Mouse (Mus musculus): ENCODE data around the gene Trmt5.

Gene Trmt5

GRCm38 (mm10) chr12:73286287-73287092 lies at the start of gene Trmt5, which contains the start of gene Slc38a6:
Gene Trmt5 (minus strand): TSS chr12:73286710.
Gene Slc38a6 (plus strand): TSS chr12:73286779.
- in situ Hi-C loops (cut with MboI, MseI): loop anchor here (5.0 kb wide), 1 partner anchor 79 kb away; no protein-coding TSS in a partner anchor

- in situ Hi-C loops (cut with MboI, MseI): no loop called here
Measured at GRCm38 (mm10) chr12:73334051-73334551, 47.6 kb upstream of the Trmt5 start.

- in situ Hi-C loops (cut with MboI, MseI): no loop called here
Measured at GRCm38 (mm10) chr12:73332701-73333100, 46.2 kb upstream of the Trmt5 start.

- in situ Hi-C loops (cut with MboI, MseI): no loop called here
Measured at GRCm38 (mm10) chr12:73330236-73330635, 43.7 kb upstream of the Trmt5 start.

- in situ Hi-C loops (cut with MboI, MseI): no loop called here
Measured at GRCm38 (mm10) chr12:73328448-73329167, 42.1 kb upstream of the Trmt5 start.

- in situ Hi-C loops (cut with MboI, MseI): no loop called here
Measured at GRCm38 (mm10) chr12:73327381-73327780, 40.9 kb upstream of the Trmt5 start.

- in situ Hi-C loops (cut with MboI, MseI): no loop called here
Measured at GRCm38 (mm10) chr12:73325617-73326016, 39.1 kb upstream of the Trmt5 start.

- in situ Hi-C loops (cut with MboI, MseI): no loop called here
Measured at GRCm38 (mm10) chr12:73325181-73325580, 38.7 kb upstream of the Trmt5 start.

GRCm38 (mm10) chr12:73324742-73325141 lies 38.2 kb upstream of the Trmt5 start:
- in situ Hi-C loops (cut with MboI, MseI): no loop called here

GRCm38 (mm10) chr12:73324180-73324586 lies 37.7 kb upstream of the Trmt5 start:
- in situ Hi-C loops (cut with MboI, MseI): no loop called here

- in situ Hi-C loops (cut with MboI, MseI): no loop called here
Measured at GRCm38 (mm10) chr12:73317706-73318686, 31.5 kb upstream of the Trmt5 start.

- in situ Hi-C loops (cut with MboI, MseI): no loop called here
Measured at GRCm38 (mm10) chr12:73308711-73309110, 22.2 kb upstream of the Trmt5 start.

- in situ Hi-C loops (cut with MboI, MseI): no loop called here
Measured at GRCm38 (mm10) chr12:73307750-73308149, 21.2 kb upstream of the Trmt5 start.

- in situ Hi-C loops (cut with MboI, MseI): no loop called here
Measured at GRCm38 (mm10) chr12:73304636-73305035, 18.1 kb upstream of the Trmt5 start.

- in situ Hi-C loops (cut with MboI, MseI): no loop called here
Measured at GRCm38 (mm10) chr12:73300531-73300930, 14.0 kb upstream of the Trmt5 start.

GRCm38 (mm10) chr12:73298621-73299020 lies 12.1 kb upstream of the Trmt5 start:
- in situ Hi-C loops (cut with MboI, MseI): loop anchor here (10.0 kb wide), 1 partner anchor 1296 kb away; no protein-coding TSS in a partner anchor

- in situ Hi-C loops (cut with MboI, MseI): loop anchor here (10.0 kb wide), 1 partner anchor 1299 kb away; no protein-coding TSS in a partner anchor
Measured at GRCm38 (mm10) chr12:73295505-73296140, 9.1 kb upstream of the Trmt5 start.

- in situ Hi-C loops (cut with MboI, MseI): loop anchor here (10.0 kb wide), 1 partner anchor 1300 kb away; no protein-coding TSS in a partner anchor
Measured at GRCm38 (mm10) chr12:73294884-73295283, 8.4 kb upstream of the Trmt5 start.

GRCm38 (mm10) chr12:73288626-73289025 lies 2.1 kb upstream of the Trmt5 start:
- in situ Hi-C loops (cut with MboI, MseI): loop anchor here (5.0 kb wide), 1 partner anchor 81 kb away; no protein-coding TSS in a partner anchor

- in situ Hi-C loops (cut with MboI, MseI): loop anchor here (5.0 kb wide), 1 partner anchor 80 kb away; no protein-coding TSS in a partner anchor
Measured at GRCm38 (mm10) chr12:73287609-73288008, 1.1 kb upstream of the Trmt5 start.
